Mouse (Mus musculus) heart, embryonic 12.5 days (tissue): ENCODE measurements around the gene Tpm1. TPM values are rescaled to one million over a fixed set of nuclear protein-coding genes. Genes with fewer than 3 reads are reported as not detected.
A peak's percentile ranks its signal among the peaks of the same experiment; 100 is the strongest.

Source experiments
- ATAC-seq: fragments of 200-750 bp; cut with Nextera tagmentation; 2 replicates; pipeline ENCODE4 v1.8.0; 2017; ENCODE audit warnings: moderate TSS enrichment, moderate library complexity; ENCODE audit not compliant: insufficient number of reproducible peaks, low FRiP score
- H3K27ac ChIP-seq: fragments of 300-500 bp; sonication (generic); 2 replicates; pipeline ENCODE4 v1.5.1; 2016; ENCODE audit warnings: mild to moderate bottlenecking, moderate library complexity; ENCODE audit not compliant: poor library complexity, severe bottlenecking
- H3K27me3 ChIP-seq: fragments of 300-500 bp; sonication (generic); replicated peaks from 2 replicates; pipeline ENCODE4 v1.6.1; 2016; ENCODE audit warnings: mild to moderate bottlenecking, moderate library complexity
- H3K36me3 ChIP-seq: fragments of 300-500 bp; sonication (generic); 2 replicates; pipeline ENCODE4 v1.6.1; 2016; ENCODE audit warnings: mild to moderate bottlenecking, moderate library complexity
- H3K4me1 ChIP-seq: fragments of 300-500 bp; sonication (generic); replicated peaks from 2 replicates; pipeline ENCODE4 v1.6.1; 2016; ENCODE audit warnings: mild to moderate bottlenecking
- H3K4me2 ChIP-seq: fragments of 300-500 bp; sonication (generic); 2 replicates; pipeline ENCODE4 v1.6.1; 2016; ENCODE audit warnings: mild to moderate bottlenecking, moderate library complexity
- H3K4me3 ChIP-seq: fragments of 300-500 bp; sonication (generic); 2 replicates; pipeline ENCODE4 v1.5.1; 2016; ENCODE audit warnings: mild to moderate bottlenecking
- H3K9ac ChIP-seq: fragments of 300-500 bp; sonication (generic); 2 replicates; pipeline ENCODE4 v1.6.1; 2016; ENCODE audit warnings: mild to moderate bottlenecking, moderate library complexity
- H3K9me3 ChIP-seq: fragments of 300-500 bp; sonication (generic); replicated peaks from 2 replicates; pipeline ENCODE4 v1.6.1; 2016; ENCODE audit warnings: mild to moderate bottlenecking, moderate library complexity
- WGBS: fragments of 180-500 bp; shearing (Covaris S2); methylation state at CpG from one replicate; pipeline ENCODE4 v1.1.7; 2016; 5-methylcytosine and 5-hydroxymethylcytosine counted together
- polyA plus RNA-seq: library from polyadenylated mRNA; unstranded; fragments of >200 nt; fragmentation: Nextera tagmentation; extraction: Ambion mirVana; gene quantifications from 2 replicates; pipeline ENCODE4 v1.2.1, GENCODE M21; 2016

The Tpm1 gene
- polyA plus RNA-seq: 4,565 and 4,650 TPM in 2 replicates

- Histone ChIP-seq H3K4me3 (peak within 1 kb of the TSS; percentile 88), H3K4me2 (peak within 1 kb of the TSS; percentile 84), H3K9ac (peak within 1 kb of the TSS; percentile 99), H3K27me3 (no peaks in the 10 kb centered on the region), H3K9me3 (no peaks in the 10 kb centered on the region), H3K4me1 (peaks cover 23% of the 10 kb centered on the region), H3K36me3 (peaks cover 7% of the 10 kb centered on the region; the same call in 1 of the 2 replicates), H3K27ac (peak within 1 kb of the TSS; percentile 97)
- WGBS: under 1% methylated on average over 50 of the region's 51 CpGs
- peak; percentile 74 for ATAC-seq
Measured at GRCm38 (mm10) chr9:67049086-67049824, at the start of gene Tpm1. Tpm1 (minus strand) TSS chr9:67049406.

GRCm38 (mm10) chr9:67094371-67094770 is 45.2 kb upstream of the Tpm1 start:
- Histone ChIP-seq H3K36me3 (no peaks in the 10 kb centered on the region), H3K9ac (no peak overlapping the region), H3K4me3 (no peak overlapping the region), H3K4me2 (no peak overlapping the region), H3K4me1 (peaks cover 43% of the 10 kb centered on the region), H3K27me3 (no peaks in the 10 kb centered on the region), H3K9me3 (no peaks in the 10 kb centered on the region), H3K27ac (no peak overlapping the region)
- ATAC-seq: no peak
- 84% methylated on average over 2 of the region's 2 CpGs for WGBS

GRCm38 (mm10) chr9:67092210-67092609 is 43.0 kb upstream of the Tpm1 start:
- Histone ChIP-seq H3K4me1 (peaks cover 29% of the 10 kb centered on the region), H3K9me3 (no peaks in the 10 kb centered on the region), H3K27ac (no peak overlapping the region), H3K27me3 (no peaks in the 10 kb centered on the region), H3K4me3 (no peak overlapping the region), H3K4me2 (no peak overlapping the region), H3K36me3 (no peaks in the 10 kb centered on the region), H3K9ac (no peak overlapping the region)
- ATAC-seq: no peak
- WGBS: 80% methylated on average over 4 of the region's 4 CpGs

GRCm38 (mm10) chr9:67091598-67091997 is 42.4 kb upstream of the Tpm1 start:
- peaks cover 28% of the 10 kb centered on the region for H3K4me1 ChIP-seq
- no peak for ATAC-seq
- H3K27me3 ChIP-seq: no peaks in the 10 kb centered on the region
- no peak overlapping the region for H3K4me2 ChIP-seq
- H3K27ac ChIP-seq: no peak overlapping the region
- H3K36me3 ChIP-seq: no peaks in the 10 kb centered on the region
- H3K9ac ChIP-seq: no peak overlapping the region
- no peak overlapping the region for H3K4me3 ChIP-seq
- H3K9me3 ChIP-seq: no peaks in the 10 kb centered on the region
- WGBS: 66% methylated on average over 7 of the region's 7 CpGs

GRCm38 (mm10) chr9:67091151-67091550 is 41.9 kb upstream of the Tpm1 start:
- no peak overlapping the region for H3K4me2 ChIP-seq
- no peak overlapping the region for H3K4me3 ChIP-seq
- no peak for ATAC-seq
- H3K9ac ChIP-seq: no peak overlapping the region
- 85% methylated on average over 11 of the region's 11 CpGs for WGBS
- H3K4me1 ChIP-seq: peaks cover 25% of the 10 kb centered on the region
- H3K27ac ChIP-seq: peak overlapping the region; percentile 72
- no peaks in the 10 kb centered on the region for H3K27me3 ChIP-seq
- no peaks in the 10 kb centered on the region for H3K36me3 ChIP-seq
- H3K9me3 ChIP-seq: no peaks in the 10 kb centered on the region

- no peaks in the 10 kb centered on the region for H3K9me3 ChIP-seq
- no peaks in the 10 kb centered on the region for H3K36me3 ChIP-seq
- 0 out of 2 replicates have a peak overlapping the region, but pooled peaks have one; percentile 17 for H3K4me2 ChIP-seq
- peaks cover 25% of the 10 kb centered on the region for H3K4me1 ChIP-seq
- ATAC-seq: no peak
- no peak overlapping the region for H3K4me3 ChIP-seq
- no peak overlapping the region for H3K9ac ChIP-seq
- WGBS: 40% methylated on average over 1 of the region's 1 CpGs
- no peaks in the 10 kb centered on the region for H3K27me3 ChIP-seq
- peak overlapping the region; percentile 72 for H3K27ac ChIP-seq
Measured at GRCm38 (mm10) chr9:67090633-67091045, 41.4 kb upstream of the Tpm1 start.

- peaks cover 25% of the 10 kb centered on the region for H3K4me1 ChIP-seq
- H3K9me3 ChIP-seq: no peaks in the 10 kb centered on the region
- no peak overlapping the region for H3K4me2 ChIP-seq
- no peaks in the 10 kb centered on the region for H3K36me3 ChIP-seq
- H3K27ac ChIP-seq: no peak overlapping the region
- H3K4me3 ChIP-seq: no peak overlapping the region
- WGBS: 77% methylated on average over 5 of the region's 5 CpGs
- H3K9ac ChIP-seq: no peak overlapping the region
- no peak for ATAC-seq
- H3K27me3 ChIP-seq: no peaks in the 10 kb centered on the region
Measured at GRCm38 (mm10) chr9:67089167-67089566, 40.0 kb upstream of the Tpm1 start.

GRCm38 (mm10) chr9:67083801-67084200 is 34.6 kb upstream of the Tpm1 start:
- H3K27ac ChIP-seq: no peak overlapping the region
- ATAC-seq: no peak

GRCm38 (mm10) chr9:67081688-67082087 is 32.5 kb upstream of the Tpm1 start:
- H3K36me3 ChIP-seq: no peaks in the 10 kb centered on the region
- no peaks in the 10 kb centered on the region for H3K27me3 ChIP-seq
- H3K9me3 ChIP-seq: no peaks in the 10 kb centered on the region
- no peak overlapping the region for H3K4me3 ChIP-seq
- no peak overlapping the region for H3K9ac ChIP-seq
- no peak overlapping the region for H3K27ac ChIP-seq
- peaks cover 40% of the 10 kb centered on the region for H3K4me1 ChIP-seq
- WGBS: 55% methylated on average over 5 of the region's 5 CpGs
- no peak overlapping the region for H3K4me2 ChIP-seq
- ATAC-seq: no peak

More at GRCm38 (mm10) chr9:67083801-67084200, 34.6 kb upstream of the Tpm1 start:
- WGBS: 43% methylated on average over 4 of the region's 4 CpGs
- no peak overlapping the region for H3K4me2 ChIP-seq
- no peaks in the 10 kb centered on the region for H3K36me3 ChIP-seq
- no peak overlapping the region for H3K9ac ChIP-seq
- peaks cover 21% of the 10 kb centered on the region for H3K4me1 ChIP-seq
- H3K4me3 ChIP-seq: no peak overlapping the region
- no peaks in the 10 kb centered on the region for H3K27me3 ChIP-seq
- no peaks in the 10 kb centered on the region for H3K9me3 ChIP-seq

- Histone ChIP-seq H3K4me1 (peaks cover 34% of the 10 kb centered on the region), H3K4me2 (peak overlapping the region; percentile 32), H3K9me3 (no peaks in the 10 kb centered on the region), H3K27ac (peak overlapping the region; percentile 68), H3K27me3 (no peaks in the 10 kb centered on the region), H3K9ac (peak overlapping the region; percentile 48), H3K4me3 (no peak overlapping the region), H3K36me3 (no peaks in the 10 kb centered on the region)
- 2% methylated on average over 8 of the region's 8 CpGs for WGBS
- ATAC-seq: peak; percentile 48
Measured at GRCm38 (mm10) chr9:67077658-67078319, 28.6 kb upstream of the Tpm1 start.

- Histone ChIP-seq H3K4me2 (peak overlapping the region; percentile 32; the same call in 1 of the 2 replicates), H3K36me3 (no peaks in the 10 kb centered on the region), H3K9me3 (no peaks in the 10 kb centered on the region), H3K27me3 (no peaks in the 10 kb centered on the region), H3K9ac (no peak overlapping the region), H3K27ac (peak overlapping the region; percentile 68), H3K4me1 (peaks cover 34% of the 10 kb centered on the region), H3K4me3 (no peak overlapping the region)
- ATAC-seq: no peak
- 35% methylated on average over 7 of the region's 7 CpGs for WGBS
Measured at GRCm38 (mm10) chr9:67077266-67077657, 28.1 kb upstream of the Tpm1 start.
